Mouse (Mus musculus): ENCODE results near the gene Plod1.
"Not testable (repeated sequence)": the region's sequence is repeated elsewhere in the genome, so short reads cannot be mapped to it uniquely, and the experiment has no call there.

Plod1 gene

DNA sequence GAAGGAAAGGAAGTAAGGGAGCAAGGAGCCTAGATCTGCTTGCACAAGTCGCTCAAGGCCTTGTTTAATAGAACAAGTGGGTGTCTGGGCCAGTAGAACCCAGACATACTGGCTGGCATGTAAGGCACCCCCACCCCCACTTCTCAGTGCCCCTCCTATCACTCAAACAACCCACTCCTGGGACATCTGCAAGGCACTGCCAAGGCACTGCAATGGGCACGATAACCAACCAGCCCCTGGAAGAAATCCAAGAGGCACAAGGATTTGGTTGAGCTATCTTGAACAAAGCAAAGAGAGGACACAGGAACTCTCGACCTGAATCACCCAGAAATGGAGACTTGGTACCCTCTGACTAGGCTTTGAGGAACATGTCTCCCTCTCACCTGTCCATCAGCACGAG, 48.3 kb downstream of the Plod1 start:
- DNase-seq, result no peak

DNA sequence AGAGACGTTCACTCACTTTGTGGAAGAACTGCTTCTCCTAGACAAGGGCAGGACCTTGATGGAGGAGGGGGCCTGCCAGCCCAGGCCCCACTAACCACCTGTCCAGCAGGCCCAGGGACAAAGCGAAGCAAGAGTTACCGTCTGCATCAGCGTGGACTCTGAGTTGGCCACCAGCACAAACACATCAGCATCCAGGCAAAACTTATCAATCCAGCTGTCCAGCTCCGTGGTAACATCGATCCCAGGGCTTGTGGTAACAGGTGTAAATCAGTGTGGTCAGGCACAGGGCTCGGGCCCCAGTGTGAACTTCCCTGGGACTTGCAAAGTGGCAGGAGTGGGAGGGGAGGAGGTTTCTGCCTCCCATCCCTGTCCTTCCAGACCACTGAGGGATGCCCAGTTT, 49.3 kb downstream of the Plod1 start:
- no peak for DNase-seq

DNA sequence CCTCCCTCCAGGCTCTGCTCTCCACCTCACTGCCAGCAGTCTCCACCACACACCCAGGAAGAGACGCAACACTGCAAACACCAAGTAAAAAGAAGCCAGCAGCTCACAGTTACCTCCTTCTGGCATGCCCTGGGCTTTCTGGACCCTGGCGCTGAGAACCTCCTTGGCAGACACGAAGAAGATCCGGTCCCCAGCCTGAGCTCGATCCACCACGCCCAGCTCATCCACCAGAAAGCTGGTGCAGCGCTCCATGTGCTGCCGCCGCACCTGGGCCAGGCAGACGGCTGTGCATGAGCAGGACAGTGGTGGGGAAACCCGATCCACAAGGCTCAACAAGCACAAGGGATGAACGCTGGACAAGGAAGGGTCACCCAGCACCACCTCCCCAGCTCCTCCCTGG, 50.4 kb downstream of the Plod1 start:
- no peak for DNase-seq

DNA sequence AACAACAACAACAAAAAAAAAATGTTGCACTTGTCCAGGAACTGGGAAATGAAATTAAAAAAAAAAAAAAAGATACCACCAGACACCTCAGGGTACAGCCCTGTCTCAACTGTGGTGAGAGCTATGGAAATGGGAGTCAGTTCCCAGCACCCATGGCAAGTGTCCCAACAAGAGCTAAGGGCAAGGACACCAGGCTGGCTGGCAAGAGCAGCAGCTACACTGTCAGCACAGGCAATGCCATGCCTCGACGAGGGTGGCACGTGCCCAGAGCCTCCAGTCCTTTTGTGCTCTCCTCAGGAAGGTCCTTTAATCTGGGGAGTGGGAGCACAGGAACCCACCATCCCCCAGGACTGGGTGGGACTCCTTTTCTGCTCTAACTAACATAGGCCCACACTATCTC, 52.4 kb downstream of the Plod1 start:
- no peak for DNase-seq

DNA sequence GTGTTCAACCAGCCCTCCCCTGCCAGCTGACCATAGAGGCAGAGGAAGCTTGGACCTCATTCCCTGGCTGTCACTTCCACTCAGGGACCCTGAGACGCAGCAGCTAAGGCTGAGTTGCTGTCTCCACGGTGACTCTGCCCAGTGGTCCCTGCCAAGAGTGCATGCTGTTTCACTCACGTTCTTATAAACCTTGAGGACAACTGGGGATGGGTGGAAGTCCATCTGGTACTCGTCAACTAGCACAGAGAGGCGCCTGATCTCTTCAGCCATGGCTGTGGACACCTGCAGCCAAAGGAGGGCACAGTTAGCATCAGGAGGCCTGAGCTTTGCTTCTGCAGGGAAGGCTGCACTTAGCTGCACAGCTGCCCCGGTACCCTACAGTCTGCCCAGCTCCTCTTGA, 53.5 kb downstream of the Plod1 start:
- no peak for DNase-seq

DNA sequence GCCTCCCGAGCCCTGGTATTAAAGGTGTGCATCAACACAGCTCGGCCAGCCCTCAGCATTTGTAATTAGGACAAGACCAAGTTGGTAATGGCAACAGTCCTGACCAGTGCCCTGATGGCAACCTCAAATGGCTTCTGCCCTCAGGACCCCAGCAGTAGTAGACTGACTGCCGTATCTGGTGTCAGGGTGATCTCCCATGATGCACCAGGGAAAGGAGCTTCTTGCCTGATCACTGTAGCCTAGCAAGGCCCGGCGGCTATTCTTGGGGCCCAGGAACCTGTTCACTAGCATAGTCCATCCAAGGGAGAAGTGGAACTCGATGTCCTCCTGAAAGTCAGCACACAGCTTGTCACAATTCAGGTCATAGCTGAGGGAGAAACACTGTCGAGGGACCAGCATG, 54.8 kb downstream of the Plod1 start:
- no peak for DNase-seq

DNA sequence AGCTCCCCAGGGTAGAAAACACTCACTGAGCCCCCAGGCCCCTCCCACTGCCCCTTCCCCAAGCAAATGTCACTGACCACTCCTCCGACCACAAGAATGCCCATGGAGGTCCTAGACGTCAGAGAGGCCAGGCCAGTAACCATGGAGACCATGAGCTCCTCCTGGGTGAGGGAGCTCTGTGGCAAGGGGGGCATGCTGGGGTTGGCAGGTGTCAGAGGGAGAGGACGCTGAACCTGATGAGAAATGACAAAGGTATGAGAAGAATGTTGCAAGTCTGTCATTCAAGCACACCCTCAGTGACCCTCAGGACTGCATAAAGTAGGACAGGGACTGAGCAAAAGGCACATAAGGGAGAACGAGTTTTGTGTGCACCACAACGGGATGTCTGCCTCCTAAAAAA, 56.7 kb downstream of the Plod1 start:
- no peak for DNase-seq

DNA sequence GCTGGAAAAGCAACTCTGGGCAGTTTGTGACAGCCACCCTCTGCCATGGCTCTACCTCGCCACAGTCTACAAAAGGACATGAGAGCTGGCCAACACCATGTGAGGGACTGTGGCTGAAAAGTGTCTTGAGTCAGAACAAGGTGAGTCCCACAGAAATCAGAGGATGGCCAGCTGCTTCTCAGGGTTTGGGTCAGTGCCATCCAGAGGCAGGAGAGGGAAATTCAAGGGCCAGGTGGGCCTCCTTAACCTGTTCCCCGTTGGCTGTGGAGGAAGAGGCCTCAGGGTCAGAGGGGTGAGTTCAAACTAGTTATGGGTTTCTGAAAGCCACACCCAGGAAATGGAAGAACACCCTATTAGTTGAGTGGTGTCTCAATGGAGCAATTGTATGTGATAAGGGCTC, 57.1 kb downstream of the Plod1 start:
- no peak for DNase-seq

DNA sequence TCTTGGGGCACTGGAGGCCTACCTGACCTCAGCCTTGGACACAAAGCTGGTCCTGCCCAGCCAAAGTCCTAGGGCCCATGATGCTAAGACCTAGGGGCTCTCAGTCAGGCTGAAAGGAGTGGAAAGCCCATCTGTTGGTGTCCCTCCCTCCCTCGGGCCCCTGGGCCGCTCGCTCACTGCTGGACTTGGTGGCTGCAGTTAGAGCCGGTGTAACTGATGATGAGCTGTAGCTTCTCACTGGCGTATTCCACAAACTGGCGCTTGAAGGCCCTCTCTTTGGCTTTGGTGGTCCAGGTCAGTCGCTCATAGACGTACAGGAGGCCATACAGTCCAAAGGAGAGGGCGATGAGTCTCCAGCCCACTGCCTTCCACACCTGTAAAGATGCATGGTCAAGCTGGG, 58.0 kb downstream of the Plod1 start:
- no peak for DNase-seq

DNA sequence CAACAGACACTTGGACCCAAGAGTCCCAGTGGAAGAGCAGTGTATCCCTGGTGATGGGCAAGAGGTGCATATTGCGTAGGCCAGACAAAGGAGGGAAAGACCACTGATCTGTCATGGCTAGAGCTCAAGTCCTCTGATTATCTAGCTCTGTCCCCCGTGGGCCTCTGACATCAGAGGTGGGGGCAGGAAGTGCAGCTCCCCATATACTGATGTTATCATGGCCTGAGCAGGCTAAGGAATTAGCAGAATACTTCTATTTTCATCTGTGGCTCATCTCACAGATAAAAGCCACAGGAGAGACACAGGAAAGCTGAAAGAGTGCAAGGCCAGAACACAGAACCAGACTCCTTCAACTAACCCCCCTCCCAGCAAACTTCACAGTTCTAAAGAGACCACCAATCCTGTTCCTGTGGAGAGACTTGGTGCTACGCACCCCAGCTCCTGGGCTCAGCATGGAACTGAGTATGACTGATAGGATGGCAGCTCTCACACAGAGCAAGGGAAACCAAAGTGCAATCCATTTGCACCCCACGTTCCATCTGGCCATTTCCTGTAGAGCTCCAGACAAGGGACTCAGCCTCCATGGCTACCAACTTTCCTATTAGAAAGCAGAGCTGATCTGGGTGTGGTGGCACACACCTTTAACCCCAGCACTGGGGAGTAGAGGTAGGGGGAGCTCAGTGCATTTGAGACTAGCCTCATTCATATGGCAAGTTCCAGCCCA, 60.6 kb downstream of the Plod1 start:
- no peak for DNase-seq

DNA sequence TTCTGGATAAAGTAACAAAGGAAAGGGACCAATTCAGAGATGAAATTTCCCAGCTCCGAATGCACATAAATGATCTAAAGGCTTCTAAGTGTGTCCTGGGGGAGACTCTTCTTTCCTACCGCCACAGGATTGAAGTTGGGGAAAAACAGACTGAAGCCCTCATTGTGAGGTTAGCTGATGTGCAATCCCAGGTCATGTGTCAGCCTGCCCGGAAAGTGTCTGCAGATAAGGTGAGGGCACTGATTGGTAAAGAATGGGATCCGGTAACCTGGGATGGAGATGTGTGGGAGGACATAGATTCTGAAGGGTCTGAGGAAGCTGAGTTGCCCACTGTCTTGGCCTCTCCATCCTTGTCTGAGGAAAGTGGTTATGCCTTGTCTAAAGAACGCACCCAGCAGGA, 67.3 kb downstream of the Plod1 start:
- DNase-seq, result no peak

DNA sequence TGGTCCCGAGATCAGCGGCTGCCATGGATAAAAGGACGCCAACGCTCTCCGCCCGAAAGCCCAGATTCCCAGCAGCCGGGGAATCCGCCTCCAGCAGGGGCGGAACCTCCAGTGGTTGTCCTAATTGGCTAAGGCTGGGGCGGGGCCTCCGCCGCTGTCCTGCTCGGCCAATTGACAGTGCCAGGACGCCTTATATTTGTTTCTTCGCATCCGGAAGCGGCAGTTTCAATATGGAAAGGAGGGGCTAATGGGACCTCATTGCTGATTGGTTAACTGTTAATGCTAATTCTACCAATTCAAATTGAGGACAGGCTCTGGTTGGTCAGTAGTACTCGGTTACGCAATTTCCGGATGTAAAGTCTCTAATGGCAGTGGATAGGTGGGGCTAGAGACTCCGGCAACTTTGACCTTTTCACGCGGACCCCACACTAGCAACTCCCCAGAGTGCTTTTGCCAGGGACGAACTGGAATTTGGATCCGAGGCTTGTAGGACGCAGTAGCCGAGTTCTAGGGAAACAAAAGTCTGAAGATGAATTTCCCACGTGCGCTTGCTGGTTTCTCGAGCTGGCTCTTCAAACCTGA, 68.0 kb downstream of the Plod1 start, which contains the start of the genes Miip and Fv1:
Gene Miip (minus strand): TSS at position 367 of the 582 bp plus-strand sequence.
Gene Fv1 (plus strand): TSS at position 530 of the 582 bp plus-strand sequence.
- DNase-seq, result peak; percentile 94 to 96

DNA sequence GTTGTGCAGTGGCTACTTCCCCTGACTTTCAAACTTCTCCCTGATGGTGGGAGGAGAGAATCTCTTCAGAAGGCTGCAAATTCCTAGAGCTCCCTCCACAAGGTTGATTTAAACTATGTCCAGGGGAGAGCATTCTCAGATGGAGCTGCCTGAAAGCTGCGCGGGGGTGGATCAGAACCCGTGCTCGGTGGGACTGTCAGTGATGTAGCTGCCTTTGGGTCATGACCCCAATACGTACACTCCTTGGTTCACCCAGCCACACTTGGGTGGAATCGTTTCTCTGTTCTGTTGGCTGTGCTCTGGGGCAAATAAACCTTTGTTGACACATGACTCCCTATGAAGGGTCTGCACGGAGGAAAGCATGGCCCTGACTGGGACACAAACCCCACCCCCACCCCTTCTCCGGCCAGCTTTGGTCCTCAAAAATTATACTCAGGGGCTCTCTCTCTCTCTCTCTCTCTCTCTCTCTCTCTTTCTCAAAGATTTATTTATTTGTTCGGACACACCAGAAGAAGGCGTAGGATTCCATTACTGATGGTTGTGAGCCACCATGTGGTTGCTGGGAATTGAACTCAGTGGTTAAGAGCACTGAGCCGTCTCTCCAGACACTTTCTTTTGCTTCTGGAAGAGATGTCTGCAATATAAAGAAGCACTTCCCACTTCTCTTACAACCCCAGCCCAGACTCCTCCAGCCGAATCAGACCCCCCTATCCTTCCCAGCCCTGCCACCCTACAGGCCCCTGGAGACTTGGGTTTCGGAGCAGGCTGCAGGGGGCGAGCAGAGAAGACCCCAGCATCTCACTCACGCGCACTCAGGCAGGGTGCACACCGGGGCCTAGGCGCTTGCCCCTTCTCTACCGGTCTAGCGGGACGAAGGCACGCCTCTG, 68.8 kb downstream of the Plod1 start:
- no peak for DNase-seq

DNA sequence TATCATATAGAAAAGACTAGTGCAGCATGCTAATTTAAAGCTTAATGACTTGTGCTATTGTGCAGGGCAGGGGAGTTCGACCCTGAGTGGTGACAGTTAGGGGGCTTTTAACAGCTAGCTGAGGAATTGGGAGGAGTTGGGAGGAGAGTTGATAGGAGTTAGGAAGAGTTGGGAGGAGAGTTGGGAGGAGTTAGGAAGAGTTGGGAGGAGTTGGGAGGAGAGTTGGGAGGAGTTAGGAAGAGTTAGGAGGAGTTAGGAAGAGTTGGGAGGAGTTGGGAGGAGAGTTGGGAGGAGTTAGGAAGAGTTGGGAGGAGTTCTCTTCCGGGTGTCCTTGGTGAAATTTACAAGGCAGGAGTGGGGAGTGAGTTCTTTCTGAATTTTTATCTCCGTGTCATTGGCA, 69.8 kb downstream of the Plod1 start:
- DNase-seq, result not testable (repeated sequence)

DNA sequence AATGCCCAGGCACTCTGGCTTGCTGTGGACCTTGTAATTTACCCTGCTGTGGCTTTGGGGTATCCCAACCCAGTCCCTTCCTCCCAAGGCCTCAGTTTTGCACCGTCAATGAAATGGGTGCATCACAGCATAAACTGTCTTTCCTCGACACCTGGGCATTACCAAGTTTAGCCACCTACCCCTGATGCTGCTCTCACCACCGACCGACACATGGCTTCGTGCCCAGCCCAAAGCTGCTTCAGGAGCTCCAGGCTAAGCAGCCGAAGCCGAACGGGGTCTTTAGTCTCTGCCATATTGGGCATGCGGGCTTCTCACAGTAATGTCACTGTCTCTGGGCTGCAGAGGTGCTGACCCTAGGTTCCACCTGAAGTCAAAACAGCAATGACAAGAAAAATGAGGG, 70.5 kb downstream of the Plod1 start:
- DNase-seq, result peak in 1 of 2 experiments; percentile 29

DNA sequence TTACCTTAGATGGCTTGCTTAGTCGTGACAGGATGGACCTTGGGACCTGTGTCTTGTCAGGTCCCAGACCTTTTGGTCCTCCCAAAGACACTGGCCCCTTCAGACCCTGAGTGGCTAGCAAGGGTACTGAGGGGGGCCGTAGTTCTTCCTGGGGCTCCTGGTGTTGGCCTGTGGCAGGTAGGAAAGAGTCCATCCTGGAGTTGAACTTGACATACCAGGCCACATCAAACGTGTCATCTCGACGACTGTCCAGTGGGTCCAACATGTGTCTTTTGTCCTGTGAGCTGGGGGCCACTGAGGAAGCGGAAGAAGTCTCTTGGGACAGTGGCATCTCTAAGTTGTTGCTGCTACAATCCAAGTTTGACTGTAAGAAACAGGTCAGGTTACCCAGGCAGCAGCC, 70.9 kb downstream of the Plod1 start:
- no peak for DNase-seq

DNA sequence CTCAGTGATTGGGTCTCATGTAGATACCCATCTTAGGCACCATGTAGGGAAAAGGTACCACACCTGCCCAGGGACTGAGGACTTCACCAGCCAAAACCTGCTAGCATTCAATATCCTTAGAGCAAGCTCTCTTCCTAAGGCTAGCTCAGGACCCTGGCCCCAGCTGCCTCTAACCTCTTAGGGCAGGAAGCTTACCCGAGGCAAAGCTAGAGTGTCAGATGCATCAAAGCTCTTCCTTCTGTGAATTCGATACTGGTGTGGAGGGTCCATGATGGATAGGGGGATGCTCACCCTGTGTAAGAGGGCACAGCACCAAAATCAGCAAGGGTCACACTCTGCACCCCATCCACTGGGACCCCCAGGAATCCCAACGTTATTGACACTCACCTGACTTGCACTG, 74.5 kb downstream of the Plod1 start:
- DNase-seq, result no peak

Measured in cerebellum, postnatal 10 days (tissue).